Mouse (Mus musculus) lung, embryonic 15.5 days (tissue): ENCODE results near the gene Zbtb8os. TPM values are rescaled to one million over a fixed set of nuclear protein-coding genes. Genes with fewer than 3 reads are reported as not detected.

Source experiments
- ATAC-seq: fragments of 200-750 bp; cut with Nextera tagmentation; 2 replicates; pipeline ENCODE4 v1.8.0; 2017; ENCODE audit warnings: moderate number of reproducible peaks, borderline replicate concordance; ENCODE audit not compliant: low FRiP score, low TSS enrichment; ENCODE audit errors: extremely low read depth
- H3K27ac ChIP-seq: fragments of 300-500 bp; sonication (generic); 2 replicates; pipeline ENCODE4 v1.5.1; 2015; ENCODE audit warnings: moderate library complexity, mild to moderate bottlenecking, inconsistent platforms
- H3K27me3 ChIP-seq: fragments of 300-500 bp; sonication (generic); 2 replicates; pipeline ENCODE4 v1.6.1; 2015; ENCODE audit warnings: inconsistent platforms
- H3K36me3 ChIP-seq: fragments of 300-500 bp; sonication (generic); 2 replicates; pipeline ENCODE4 v1.6.1; 2015; ENCODE audit warnings: inconsistent platforms
- H3K4me1 ChIP-seq: fragments of 300-500 bp; sonication (generic); 2 replicates; pipeline ENCODE4 v1.6.1; 2015; ENCODE audit warnings: inconsistent platforms
- H3K4me2 ChIP-seq: fragments of 300-500 bp; sonication (generic); 2 replicates; pipeline ENCODE4 v1.6.1; 2015; ENCODE audit warnings: inconsistent platforms, mild to moderate bottlenecking, moderate library complexity
- H3K4me3 ChIP-seq: fragments of 300-500 bp; sonication (generic); 2 replicates; pipeline ENCODE4 v1.5.1; 2015; ENCODE audit warnings: mild to moderate bottlenecking, inconsistent platforms
- H3K9ac ChIP-seq: fragments of 300-500 bp; sonication (generic); 2 replicates; pipeline ENCODE4 v1.6.1; 2015; ENCODE audit warnings: inconsistent platforms
- H3K9me3 ChIP-seq: fragments of 300-500 bp; sonication (generic); 2 replicates; pipeline ENCODE4 v1.6.1; 2016; ENCODE audit warnings: inconsistent platforms
- WGBS: fragments of 180-500 bp; shearing (Covaris S2); methylation state at CpG from one replicate; pipeline ENCODE4 v1.1.7; 2015; 5-methylcytosine and 5-hydroxymethylcytosine counted together
- polyA plus RNA-seq: library from polyadenylated mRNA; unstranded; fragments of >200 nt; fragmentation: Nextera tagmentation; extraction: Ambion mirVana; gene quantifications from 2 replicates; pipeline ENCODE4 v1.2.1, GENCODE M21; 2015

Zbtb8os gene
- polyA plus RNA-seq, 1 experiment from 2014 or later: 44.0 TPM

DNA sequence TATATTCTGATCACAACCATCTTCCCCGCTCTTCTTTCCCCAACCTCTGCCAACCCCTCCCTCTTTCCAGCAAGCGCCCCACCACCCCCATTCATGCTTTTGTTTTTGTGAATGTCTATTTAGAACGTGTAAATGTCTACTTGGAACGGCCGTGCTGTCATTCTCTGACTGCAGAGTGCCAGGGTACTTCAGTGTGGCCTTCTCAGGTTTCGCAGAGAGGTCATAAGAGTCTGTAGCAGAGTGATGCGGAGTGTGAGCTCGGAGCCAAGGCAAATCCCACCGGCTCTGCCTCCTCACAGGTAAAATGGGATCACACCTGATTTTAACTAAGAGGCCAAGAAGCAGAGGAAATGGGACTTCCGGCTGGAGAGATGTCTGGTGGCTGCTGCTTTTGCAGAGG, 36.4 kb upstream of the Zbtb8os start:
- 26% methylated on average over 10 of the region's 10 CpGs for WGBS
- Histone ChIP-seq H3K4me3 (no peak overlapping the region), H3K9ac (no peak overlapping the region), H3K9me3 (no peaks in the 10 kb centered on the region), H3K27me3 (no peaks in the 10 kb centered on the region), H3K4me1 (peaks cover 15% of the 10 kb centered on the region), H3K36me3 (no peaks in the 10 kb centered on the region), H3K27ac (no peak overlapping the region), H3K4me2 (no peak overlapping the region)
- no peak for ATAC-seq

DNA sequence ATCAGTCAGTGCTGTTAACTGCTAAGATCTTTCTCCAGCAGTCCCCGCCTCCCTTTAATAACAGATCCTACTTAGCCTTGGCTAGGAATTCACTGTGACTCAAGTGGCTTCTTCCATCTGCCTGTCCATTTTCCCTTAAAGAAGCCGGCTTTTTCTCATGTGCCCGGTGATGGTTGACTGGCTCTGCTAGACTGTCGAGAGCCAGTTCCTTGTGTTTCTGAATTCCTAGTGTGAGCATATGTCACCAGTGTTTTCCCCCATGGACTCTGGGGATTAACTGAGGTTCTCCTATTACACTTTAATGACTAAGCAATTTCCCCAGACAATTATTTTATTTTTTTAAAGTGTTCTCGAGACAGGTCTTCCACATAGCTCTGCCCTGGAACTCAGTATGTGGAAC, 32.1 kb upstream of the Zbtb8os start:
- Histone ChIP-seq H3K27me3 (no peaks in the 10 kb centered on the region), H3K4me3 (no peak overlapping the region), H3K4me1 (peaks cover 11% of the 10 kb centered on the region), H3K27ac (no peak overlapping the region), H3K4me2 (no peak overlapping the region), H3K9ac (no peak overlapping the region), H3K36me3 (peaks cover 28% of the 10 kb centered on the region), H3K9me3 (no peaks in the 10 kb centered on the region)
- no peak for ATAC-seq
- 74% methylated on average over 5 of the region's 5 CpGs for WGBS

DNA sequence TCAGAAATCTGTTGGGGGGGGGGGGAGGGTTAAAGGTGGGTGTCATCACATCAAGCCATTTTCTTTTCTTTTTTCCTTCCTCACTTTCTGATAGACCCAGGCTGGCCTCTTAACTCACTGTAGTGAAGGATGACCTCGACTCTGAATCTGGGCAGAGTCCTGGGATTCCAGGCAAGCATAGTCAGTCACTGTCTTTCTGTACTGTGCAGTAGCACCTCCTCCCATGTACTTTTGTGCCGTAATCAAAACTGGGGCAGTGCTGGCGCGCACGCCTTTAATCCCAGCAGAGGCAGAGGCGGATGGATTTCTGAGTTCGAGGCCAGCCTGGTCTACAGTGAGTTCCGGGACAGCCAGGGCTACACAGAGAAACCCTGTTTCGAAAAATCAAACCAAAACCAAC, 31.7 kb upstream of the Zbtb8os start:
- H3K27ac ChIP-seq: no peak overlapping the region

DNA sequence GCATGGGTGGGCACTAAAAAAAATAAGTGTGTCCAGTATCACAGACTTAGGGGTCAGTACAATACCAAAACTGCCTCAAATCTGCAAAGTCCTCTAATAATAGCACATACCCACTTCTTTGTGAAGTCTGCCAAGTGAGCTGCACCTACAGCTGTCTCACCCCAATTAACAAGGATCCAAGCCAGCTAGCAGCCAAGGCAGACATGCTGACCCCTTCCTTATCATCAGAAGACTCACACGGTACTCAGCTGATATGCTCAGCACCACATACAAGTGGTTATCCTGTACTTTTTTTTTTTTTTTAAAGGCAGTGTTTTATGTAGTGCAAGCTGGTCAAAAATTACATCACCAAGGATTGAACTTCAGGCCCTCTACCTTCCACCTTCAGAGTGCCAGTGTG, 31.2 kb upstream of the Zbtb8os start:
- no peak for ATAC-seq
- no peak overlapping the region for H3K27ac ChIP-seq
- peaks cover 2% of the 10 kb centered on the region for H3K4me1 ChIP-seq
- no peak overlapping the region for H3K9ac ChIP-seq
- no peak overlapping the region for H3K4me2 ChIP-seq
- H3K27me3 ChIP-seq: no peaks in the 10 kb centered on the region
- no peaks in the 10 kb centered on the region for H3K9me3 ChIP-seq
- 28% methylated on average over 1 of the region's 1 CpGs for WGBS
- H3K36me3 ChIP-seq: peaks cover 37% of the 10 kb centered on the region
- no peak overlapping the region for H3K4me3 ChIP-seq

More for the DNA sequence above, 31.7 kb upstream of the Zbtb8os start:
- H3K9me3 ChIP-seq: no peaks in the 10 kb centered on the region
- ATAC-seq: no peak
- 85% methylated on average over 9 of the region's 9 CpGs for WGBS
- H3K9ac ChIP-seq: no peak overlapping the region
- H3K27me3 ChIP-seq: no peaks in the 10 kb centered on the region
- H3K36me3 ChIP-seq: peaks cover 32% of the 10 kb centered on the region
- H3K4me3 ChIP-seq: no peak overlapping the region
- no peak overlapping the region for H3K4me2 ChIP-seq
- H3K4me1 ChIP-seq: peaks cover 7% of the 10 kb centered on the region

DNA sequence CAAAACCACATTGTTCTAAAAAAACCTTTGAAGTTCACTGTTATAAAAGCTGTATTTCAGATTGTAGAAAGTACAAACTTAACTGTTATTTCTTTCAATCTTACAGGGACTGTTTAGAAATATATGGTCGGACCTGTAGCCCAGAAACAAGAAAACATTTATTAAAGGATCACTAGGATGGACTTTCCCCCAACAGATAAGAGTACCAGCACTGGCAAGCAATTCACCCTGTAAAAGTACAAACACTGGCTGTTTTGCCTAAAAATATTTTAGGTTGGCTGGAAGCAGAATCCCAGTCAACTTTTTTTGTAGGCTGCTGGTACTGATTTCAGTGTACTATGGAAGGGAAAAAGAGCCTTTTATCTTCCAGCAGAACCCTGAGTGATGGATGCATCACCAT, 27.6 kb upstream of the Zbtb8os start:
- H3K9me3 ChIP-seq: no peaks in the 10 kb centered on the region
- 87% methylated on average over 1 of the region's 1 CpGs for WGBS
- no peak overlapping the region for H3K4me3 ChIP-seq
- no peaks in the 10 kb centered on the region for H3K27me3 ChIP-seq
- H3K36me3 ChIP-seq: peaks cover 68% of the 10 kb centered on the region
- H3K4me1 ChIP-seq: no peaks in the 10 kb centered on the region
- H3K9ac ChIP-seq: no peak overlapping the region
- H3K27ac ChIP-seq: no peak overlapping the region
- no peak for ATAC-seq
- no peak overlapping the region for H3K4me2 ChIP-seq

DNA sequence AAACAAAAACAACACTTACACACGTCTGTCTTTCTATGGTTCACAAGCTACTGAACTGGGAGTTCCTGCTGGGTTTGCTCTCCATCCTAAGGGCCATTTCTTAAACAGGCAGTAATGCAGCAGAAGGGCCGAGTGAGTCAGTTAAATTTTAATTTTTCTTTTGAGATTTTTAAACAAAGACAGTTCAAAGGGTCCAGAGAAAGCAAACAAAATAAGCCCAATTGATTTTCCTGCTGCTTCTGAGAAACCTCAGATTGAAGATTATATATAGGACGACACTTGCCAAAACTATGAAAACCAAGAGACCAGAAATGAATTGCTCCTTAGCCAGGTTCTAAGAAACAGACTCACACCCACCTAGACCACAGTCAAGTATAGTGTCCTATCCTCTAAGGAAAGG, 21.6 kb upstream of the Zbtb8os start:
- H3K4me1 ChIP-seq: no peaks in the 10 kb centered on the region
- H3K9me3 ChIP-seq: no peaks in the 10 kb centered on the region
- H3K36me3 ChIP-seq: peaks cover 92% of the 10 kb centered on the region
- no peak overlapping the region for H3K9ac ChIP-seq
- 61% methylated on average over 3 of the region's 3 CpGs for WGBS
- no peak for ATAC-seq
- no peaks in the 10 kb centered on the region for H3K27me3 ChIP-seq
- H3K27ac ChIP-seq: no peak overlapping the region
- H3K4me3 ChIP-seq: no peak overlapping the region
- H3K4me2 ChIP-seq: no peak overlapping the region

DNA sequence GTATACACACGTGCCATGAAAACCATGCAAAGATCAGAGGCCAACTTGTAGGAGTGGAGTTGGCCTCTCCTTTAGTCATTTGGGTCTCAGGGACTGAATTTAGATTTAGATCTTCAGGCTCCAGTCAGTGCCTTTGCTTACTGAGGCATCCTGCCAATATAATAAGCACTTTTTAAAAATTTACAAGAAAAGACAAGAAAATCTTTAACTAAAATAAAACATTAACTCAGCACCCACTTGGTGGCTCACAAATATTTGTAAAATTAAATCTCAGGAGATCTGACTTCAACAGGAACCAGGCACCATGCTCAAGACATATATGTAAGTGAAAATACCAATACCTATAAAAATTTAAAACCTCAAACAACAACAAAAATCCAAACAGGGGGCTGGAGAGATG, 14.6 kb upstream of the Zbtb8os start:
- Histone ChIP-seq H3K27ac (no peak overlapping the region), H3K4me3 (no peak overlapping the region), H3K27me3 (no peaks in the 10 kb centered on the region), H3K36me3 (peaks cover 82% of the 10 kb centered on the region), H3K4me2 (no peak overlapping the region), H3K9me3 (no peaks in the 10 kb centered on the region), H3K4me1 (no peaks in the 10 kb centered on the region), H3K9ac (no peak overlapping the region)
- ATAC-seq: no peak
- 75% methylated on average over 1 of the region's 1 CpGs for WGBS

DNA sequence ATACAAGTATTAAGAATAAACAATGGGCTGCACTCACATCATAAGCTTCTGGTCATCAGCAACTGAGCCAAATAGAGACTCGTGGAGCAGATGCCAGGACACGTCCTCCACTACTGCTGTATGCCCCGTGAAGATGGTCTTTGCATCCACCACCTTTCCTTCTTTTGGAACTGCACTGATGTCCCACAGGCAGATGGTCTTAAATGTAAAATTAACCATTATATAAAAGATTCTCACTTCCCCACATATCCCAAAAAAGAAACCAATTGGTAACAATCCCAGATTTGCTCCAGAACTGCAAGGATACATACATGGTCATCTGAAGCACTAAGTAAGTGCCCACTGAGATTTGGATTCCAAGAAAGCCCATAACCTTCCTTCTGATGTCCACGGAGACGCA, 13.5 kb upstream of the Zbtb8os start:
- no peaks in the 10 kb centered on the region for H3K9me3 ChIP-seq
- WGBS: 89% methylated on average over 5 of the region's 5 CpGs

DNA sequence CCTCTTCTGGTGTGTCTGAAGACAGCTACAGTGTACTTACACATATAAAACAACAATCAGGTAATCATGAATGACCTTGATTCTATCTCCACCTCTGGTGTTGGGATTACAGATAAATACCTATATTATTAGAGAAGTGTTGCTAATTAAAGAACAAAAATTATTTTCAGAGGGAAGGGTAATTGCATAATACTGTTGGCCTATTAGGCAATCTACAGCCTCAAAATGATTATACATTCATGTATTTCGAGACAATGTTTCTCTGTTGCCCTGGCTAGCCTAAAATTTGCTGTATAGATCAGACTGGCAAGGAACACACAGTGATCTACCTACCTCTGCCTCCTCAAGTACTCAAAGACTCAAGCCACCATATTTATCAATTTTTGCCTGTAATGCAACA, 12.0 kb upstream of the Zbtb8os start:
- no peak for ATAC-seq
- H3K27ac ChIP-seq: no peak overlapping the region
- WGBS: 83% methylated on average over 1 of the region's 1 CpGs

More for the DNA sequence above, 13.5 kb upstream of the Zbtb8os start:
- H3K36me3 ChIP-seq: peaks cover 79% of the 10 kb centered on the region
- no peaks in the 10 kb centered on the region for H3K4me1 ChIP-seq
- H3K4me2 ChIP-seq: no peak overlapping the region
- no peak overlapping the region for H3K4me3 ChIP-seq
- ATAC-seq: no peak
- H3K27ac ChIP-seq: no peak overlapping the region
- no peak overlapping the region for H3K9ac ChIP-seq
- H3K27me3 ChIP-seq: no peaks in the 10 kb centered on the region

DNA sequence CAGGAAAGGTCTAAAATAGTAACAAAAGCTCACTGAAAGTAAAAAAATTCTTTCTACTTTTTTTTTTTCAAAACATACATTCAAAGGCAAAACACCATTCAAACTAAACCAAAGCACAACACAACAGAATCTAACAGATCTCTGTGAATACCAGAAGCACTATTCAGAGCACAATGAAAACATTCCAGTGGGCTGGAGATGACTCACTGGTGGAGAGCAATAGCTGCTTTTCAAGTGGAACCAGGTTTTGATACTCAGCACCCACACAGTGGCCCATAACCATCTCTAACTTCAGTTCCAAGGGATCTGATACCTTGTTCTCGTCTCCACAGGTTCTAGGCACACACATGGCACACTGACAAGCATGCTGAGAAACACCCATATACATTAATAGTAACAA, 10.7 kb upstream of the Zbtb8os start:
- no peaks in the 10 kb centered on the region for H3K9me3 ChIP-seq
- no peak overlapping the region for H3K9ac ChIP-seq
- H3K27ac ChIP-seq: no peak overlapping the region
- H3K27me3 ChIP-seq: no peaks in the 10 kb centered on the region
- no peak overlapping the region for H3K4me3 ChIP-seq
- no peak for ATAC-seq
- H3K4me2 ChIP-seq: no peak overlapping the region
- H3K4me1 ChIP-seq: no peaks in the 10 kb centered on the region
- peaks cover 80% of the 10 kb centered on the region for H3K36me3 ChIP-seq
- WGBS: 79% methylated on average over 1 of the region's 1 CpGs

More for the DNA sequence above, 12.0 kb upstream of the Zbtb8os start:
- Histone ChIP-seq H3K27me3 (no peaks in the 10 kb centered on the region), H3K36me3 (peaks cover 79% of the 10 kb centered on the region), H3K9ac (no peak overlapping the region), H3K4me3 (no peak overlapping the region), H3K4me2 (no peak overlapping the region), H3K4me1 (no peaks in the 10 kb centered on the region), H3K9me3 (no peaks in the 10 kb centered on the region)

DNA sequence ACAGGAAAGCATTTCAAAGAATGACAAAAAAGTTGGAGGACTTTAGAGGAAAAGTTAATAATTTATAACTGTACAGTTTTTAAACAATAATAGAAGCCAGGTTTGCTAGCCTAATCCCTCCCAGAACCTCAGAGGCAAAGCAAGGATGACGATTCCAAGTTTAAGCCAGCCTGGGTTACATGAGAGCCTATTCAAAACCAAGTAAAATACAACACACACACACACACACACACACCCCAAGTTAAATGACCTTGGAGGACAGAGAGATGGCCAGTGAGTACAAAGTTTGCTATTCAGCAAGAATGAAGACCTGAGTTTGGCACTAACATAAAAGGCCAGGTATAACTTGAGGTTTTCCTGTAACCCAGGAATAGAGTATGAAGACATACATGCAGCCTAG, 9.3 kb upstream of the Zbtb8os start:
- Histone ChIP-seq H3K27ac (no peak overlapping the region), H3K4me3 (no peak overlapping the region), H3K27me3 (no peaks in the 10 kb centered on the region), H3K36me3 (peaks cover 76% of the 10 kb centered on the region), H3K4me2 (no peak overlapping the region), H3K9ac (no peak overlapping the region), H3K4me1 (no peaks in the 10 kb centered on the region; the same call in 1 of the 2 replicates), H3K9me3 (no peaks in the 10 kb centered on the region)
- 70% methylated on average over 1 of the region's 1 CpGs for WGBS
- no peak for ATAC-seq

DNA sequence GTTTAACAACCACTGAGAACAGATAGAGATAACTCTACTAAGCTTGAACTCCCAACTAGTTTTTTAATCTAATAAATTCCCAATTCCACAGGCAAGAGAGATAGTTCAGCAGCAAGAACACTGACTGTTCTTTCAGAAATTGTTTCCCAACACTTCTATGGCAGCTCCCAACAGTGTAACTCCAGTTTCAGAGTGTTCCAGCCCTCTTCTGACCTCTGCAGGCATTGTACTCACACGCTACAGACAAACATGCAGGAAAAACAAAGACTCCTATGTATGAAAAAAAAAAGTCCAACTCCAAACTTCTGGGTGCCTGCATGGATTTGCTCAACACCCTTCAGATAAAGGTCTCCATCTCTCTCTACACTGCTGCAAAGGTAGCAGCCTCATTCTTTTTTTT, 2.6 kb upstream of the Zbtb8os start:
- Histone ChIP-seq H3K27ac (no peak overlapping the region), H3K4me1 (peaks cover 29% of the 10 kb centered on the region), H3K4me2 (peak overlapping the region; percentile 63), H3K36me3 (peaks cover 31% of the 10 kb centered on the region), H3K9me3 (no peaks in the 10 kb centered on the region), H3K9ac (peak overlapping the region; percentile 36; the same call in 1 of the 2 replicates), H3K4me3 (peak overlapping the region; percentile 91), H3K27me3 (no peaks in the 10 kb centered on the region)
- WGBS: 38% methylated on average over 1 of the region's 1 CpGs
- ATAC-seq: no peak

DNA sequence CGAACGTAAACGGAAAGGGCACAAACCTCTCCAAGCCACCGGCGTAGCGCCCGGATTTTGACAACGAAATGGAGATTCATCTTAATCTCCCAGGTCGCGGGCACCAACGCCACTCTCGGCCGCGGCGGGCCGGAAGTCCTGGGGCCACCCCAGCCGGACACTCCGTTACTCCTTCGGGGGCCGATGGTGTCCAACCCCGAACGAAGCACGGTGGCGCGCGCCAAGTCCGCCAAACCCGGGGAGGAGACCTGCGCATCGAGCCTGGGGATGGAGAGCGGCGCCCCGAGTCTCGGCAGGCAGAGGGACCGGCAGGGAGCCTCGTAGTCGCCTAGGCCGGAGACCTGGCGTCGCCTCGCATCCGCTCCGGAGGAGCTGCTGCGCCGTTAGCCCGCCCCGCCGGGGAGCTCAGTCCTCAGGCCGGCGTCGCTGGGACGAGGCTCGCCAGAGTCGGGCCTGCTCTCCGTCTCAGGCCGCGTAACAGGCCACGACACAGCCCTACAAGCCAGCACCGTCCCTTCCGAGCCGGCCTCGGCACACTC, 749 bp upstream of the Zbtb8os start:
- Histone ChIP-seq H3K4me2 (peak overlapping the region; percentile 63), H3K9me3 (no peaks in the 10 kb centered on the region), H3K27me3 (no peaks in the 10 kb centered on the region), H3K36me3 (peaks cover 15% of the 10 kb centered on the region), H3K4me1 (peaks cover 29% of the 10 kb centered on the region), H3K9ac (peak overlapping the region; percentile 98), H3K4me3 (peak overlapping the region; percentile 91), H3K27ac (peak overlapping the region; percentile 97)
- ATAC-seq: no peak; the same call in 1 of the 2 replicates
- under 1% methylated on average over 62 of the region's 62 CpGs for WGBS
